Mouse (Mus musculus): ENCODE data around the gene Acss2.
"Not testable (repeated sequence)": the region's sequence is repeated elsewhere in the genome, so short reads cannot be mapped to it uniquely, and the experiment has no call there.

Gene Acss2

GRCm38 (mm10) chr2:155537761-155538462 is 20.2 kb downstream of the Acss2 start:
- in situ Hi-C loops (cut with MboI, MseI): no loop called here

- in situ Hi-C loops (cut with MboI, MseI): not testable (repeated sequence)
Measured at GRCm38 (mm10) chr2:155538463-155539057, 20.8 kb downstream of the Acss2 start.

GRCm38 (mm10) chr2:155539696-155540095 is 21.9 kb downstream of the Acss2 start:
- in situ Hi-C loops (cut with MboI, MseI): no loop called here

DNA sequence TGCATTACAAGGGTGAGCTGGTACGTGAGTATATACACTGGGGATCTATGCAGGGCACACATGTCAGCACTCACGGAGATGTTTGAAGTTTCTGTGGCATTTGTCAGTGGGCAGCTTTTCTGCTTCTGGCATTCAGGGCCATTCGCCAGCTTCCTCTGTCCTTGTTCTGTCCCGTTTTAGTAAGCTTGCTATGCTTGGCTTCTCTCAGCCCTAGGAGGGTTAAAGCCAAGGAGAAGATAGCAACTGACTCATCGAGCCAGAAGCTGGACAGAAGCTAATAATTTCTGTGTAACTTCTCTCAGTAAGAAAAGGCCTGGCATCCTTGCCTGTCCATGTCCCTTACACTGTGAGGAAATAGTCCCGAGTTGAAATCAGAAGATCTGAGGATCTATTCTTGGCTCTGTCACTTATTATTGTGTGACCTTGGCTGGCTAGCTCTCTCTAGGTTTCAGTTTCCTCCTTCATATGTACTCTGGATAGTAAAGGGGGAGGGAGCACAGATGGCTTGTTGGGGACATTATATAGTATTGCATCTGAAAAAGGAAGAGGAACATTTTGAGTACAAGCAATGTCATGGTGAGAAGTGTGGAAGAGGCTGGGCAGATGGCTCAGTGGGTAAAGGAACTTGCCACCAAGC is 23.2 kb downstream of the Acss2 start:
- in situ Hi-C loops (cut with MboI, MseI): no loop called here

DNA sequence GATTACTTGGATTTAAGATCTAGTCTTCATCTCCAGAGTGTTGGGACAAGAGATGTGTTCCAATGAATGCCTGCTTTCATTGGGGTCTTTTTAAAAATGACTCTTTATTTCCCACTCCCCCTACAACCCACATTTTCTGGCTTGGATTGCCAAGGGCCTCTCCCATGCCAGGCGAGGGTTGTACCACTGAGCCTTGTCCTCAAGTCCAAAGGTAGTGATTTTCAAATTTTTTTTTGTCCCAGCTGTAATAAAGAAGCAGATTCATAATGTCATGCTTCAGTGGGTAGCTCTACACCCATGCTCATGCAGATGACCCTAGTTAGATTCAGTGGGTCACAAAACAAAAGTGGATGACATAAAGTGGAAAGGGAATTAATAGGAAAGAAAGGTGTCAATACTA is 29.2 kb downstream of the Acss2 start:
- in situ Hi-C loops (cut with MboI, MseI): no loop called here

- in situ Hi-C loops (cut with MboI, MseI): no loop called here
Measured at GRCm38 (mm10) chr2:155552336-155552735, 34.6 kb downstream of the Acss2 start.

DNA sequence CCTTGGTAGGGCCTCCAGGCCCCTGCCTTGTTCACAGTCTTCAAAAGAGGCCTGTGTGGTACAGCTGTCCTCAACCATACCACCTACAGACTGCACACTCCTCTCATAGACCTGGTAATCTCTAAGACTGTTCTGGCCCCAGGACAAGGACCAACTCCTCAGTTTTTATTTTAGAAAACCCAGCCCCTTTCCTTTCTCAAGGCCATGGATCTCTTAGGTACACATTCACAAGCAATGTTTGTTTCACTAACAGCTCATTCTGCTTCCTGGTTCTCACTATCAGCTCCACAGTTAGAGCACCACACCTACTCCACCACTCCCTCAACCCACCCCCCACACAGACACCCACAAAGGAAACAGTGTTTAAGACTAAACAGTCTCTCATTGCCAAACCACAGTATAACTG is 35.2 kb downstream of the Acss2 start:
- in situ Hi-C loops (cut with MboI, MseI): no loop called here

DNA sequence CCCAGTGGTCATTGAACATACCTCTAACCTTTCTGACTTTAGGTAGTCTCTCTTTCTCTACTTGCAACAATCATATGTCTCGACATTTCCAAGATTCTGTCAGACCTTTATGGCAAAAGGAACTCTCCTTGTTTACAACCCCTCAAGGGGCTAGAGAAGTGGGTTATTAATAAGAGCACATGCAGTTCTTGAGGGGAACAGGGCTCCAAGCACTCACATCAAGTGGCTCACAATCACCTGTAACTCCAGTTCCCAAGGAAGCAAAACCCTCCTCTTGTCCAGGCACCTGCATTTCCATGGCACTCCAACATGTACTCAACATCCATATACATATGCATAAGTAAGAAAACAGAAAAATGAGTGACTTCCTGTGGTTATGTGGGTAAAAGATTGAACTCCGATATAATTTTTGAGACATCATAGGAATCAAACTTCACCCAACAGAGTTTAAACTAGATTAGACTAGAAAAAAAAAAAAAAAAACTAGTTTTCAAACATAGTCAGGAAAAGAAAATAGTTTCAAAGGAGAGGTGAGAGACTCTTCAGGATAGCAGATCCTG is 36.8 kb downstream of the Acss2 start:
- in situ Hi-C loops (cut with MboI, MseI): no loop called here

DNA sequence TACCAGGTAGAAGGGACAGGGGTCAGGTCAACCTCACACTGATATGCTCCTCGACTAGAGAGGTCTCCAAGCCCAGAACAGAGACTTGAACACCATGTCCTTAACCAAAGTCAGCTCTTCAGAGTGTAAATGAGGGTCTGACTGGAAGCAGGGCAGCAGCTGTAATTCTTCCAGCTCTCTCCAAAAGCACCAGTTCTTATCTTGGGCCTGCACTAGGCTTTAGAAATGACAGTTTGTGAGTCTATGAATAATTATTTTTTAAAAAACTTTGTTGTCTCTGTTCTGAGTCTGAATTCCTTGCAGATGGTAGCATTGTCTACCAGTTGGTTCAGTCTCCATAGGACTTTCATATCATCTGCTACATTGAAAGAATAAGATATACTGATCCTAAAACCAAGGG is 44.5 kb downstream of the Acss2 start:
- in situ Hi-C loops (cut with MboI, MseI): no loop called here

DNA sequence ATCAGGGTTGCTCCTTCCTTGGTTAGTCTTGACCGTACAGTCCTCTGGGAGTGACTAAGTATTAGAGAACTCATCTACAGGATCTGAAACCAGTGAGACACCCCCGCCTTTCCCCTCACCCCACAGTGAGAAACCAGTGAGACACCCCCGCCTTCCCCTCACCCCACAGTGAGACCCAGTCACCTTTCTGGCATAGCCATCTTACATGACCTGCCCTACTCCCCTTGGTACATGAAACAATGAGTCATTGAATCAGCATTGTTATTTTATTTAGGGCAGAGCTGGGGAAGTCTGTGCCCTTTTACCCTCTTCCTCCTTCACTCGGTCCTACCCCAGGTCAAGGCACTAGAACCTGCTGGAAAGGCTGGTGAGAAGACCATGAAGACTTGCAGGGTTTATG is 45.2 kb downstream of the Acss2 start:
- in situ Hi-C loops (cut with MboI, MseI): no loop called here

DNA sequence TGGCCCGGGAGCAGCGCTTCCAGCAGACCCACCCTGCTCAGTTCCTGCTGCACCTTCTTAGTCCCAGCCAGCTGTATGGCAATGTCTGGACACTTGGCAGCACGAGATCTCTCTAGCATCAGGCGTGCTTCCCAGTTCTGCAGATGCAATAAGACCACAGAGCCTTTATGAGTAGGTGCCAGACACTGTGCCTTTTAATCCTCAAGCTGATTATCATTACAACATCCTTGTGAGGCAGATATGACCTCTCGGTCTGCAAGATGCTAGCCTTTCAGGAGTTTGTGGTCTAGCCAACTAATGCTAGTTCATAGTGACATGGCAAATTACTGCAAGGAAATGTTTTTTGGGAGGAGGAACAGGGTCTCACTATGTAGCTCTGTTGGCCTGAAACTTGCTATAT is 50.0 kb downstream of the Acss2 start:
- in situ Hi-C loops (cut with MboI, MseI): no loop called here

DNA sequence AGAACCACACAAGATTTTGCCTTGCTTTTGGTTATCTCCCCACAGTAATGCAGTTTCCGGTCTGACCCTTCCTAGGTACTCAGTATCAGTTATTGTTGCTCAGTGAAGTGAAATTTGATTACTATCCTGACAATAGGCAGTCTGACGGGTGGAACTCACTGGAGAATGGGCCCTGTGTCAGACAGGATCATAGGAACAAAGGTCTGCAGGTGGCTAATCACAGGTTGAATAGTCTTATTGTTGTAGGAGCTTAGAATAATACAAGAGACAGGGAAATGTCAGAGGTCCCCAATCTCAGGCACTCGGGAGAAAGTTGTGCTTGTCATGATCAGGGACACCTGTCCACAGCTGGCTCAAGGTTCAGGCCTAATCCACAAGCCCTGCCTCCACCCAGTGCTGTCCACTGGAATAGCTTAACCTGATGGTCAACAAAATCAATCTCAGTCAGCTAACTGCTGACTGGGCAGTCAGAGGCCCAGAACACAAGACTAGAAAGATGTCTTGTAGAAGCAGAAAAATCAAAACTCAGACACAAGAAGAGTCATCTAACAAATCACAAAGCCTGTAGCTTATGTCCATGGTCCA is 51.6 kb downstream of the Acss2 start:
- in situ Hi-C loops (cut with MboI, MseI): no loop called here

- in situ Hi-C loops (cut with MboI, MseI): no loop called here
Measured at GRCm38 (mm10) chr2:155573001-155573400, 55.3 kb downstream of the Acss2 start.

DNA sequence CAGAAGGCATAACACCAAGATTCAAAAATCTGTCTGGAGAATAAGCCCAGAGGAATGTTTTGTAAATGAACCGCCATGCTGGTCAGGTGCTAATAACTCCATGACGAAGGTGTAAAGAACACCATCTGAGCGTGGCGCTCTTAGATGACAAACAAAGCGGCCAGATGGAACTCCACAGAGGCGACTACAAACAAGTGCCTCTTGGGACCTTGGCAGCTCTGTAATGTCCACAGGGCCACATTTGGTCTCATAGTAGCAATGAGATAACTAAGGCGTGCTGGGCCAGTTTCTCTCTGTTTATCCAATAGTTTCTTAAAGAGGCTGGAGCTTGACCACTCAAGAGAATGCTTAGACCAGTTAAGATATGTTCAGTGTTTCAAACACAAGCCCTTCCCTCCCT is 56.2 kb downstream of the Acss2 start:
- in situ Hi-C loops (cut with MboI, MseI): no loop called here

DNA sequence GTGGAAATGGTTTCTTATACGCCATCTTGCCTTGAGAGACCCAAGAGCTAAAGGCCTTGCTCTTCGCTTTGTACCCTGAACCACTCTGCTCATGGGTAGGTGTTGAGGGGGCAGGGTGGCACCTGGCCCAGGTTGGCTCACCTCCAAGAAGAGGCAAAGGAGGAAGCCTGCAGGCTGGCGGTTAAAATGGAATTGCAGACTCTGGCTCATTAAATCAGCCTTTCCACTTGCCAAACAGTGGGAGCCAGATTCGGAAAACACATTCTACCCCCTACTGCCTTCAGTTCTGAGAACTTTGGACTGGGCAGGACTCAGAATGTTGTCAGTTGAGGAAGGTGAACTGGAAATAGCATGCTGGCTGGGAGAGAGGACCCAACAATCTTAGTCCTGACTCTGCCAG is 57.0 kb downstream of the Acss2 start:
- in situ Hi-C loops (cut with MboI, MseI): no loop called here

DNA sequence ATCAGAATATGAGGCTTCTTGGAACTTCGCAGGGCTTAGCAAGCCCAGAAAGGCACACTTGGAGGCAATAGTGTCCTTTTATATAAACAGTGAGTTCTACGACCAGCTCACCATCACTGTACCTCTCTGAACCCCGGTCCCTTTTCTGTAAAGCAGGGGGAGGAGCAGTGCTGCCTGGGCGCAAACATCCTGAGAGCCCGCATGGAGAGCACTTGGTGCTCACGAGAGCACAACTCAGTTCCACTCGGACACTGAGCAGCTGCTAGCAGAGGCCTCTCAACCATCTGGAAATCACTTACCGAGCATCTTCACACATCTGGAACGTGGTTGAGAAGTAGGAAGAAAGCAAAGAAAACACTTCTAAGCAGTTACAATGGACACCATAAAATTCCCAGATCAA is 58.9 kb downstream of the Acss2 start:
- in situ Hi-C loops (cut with MboI, MseI): no loop called here

DNA sequence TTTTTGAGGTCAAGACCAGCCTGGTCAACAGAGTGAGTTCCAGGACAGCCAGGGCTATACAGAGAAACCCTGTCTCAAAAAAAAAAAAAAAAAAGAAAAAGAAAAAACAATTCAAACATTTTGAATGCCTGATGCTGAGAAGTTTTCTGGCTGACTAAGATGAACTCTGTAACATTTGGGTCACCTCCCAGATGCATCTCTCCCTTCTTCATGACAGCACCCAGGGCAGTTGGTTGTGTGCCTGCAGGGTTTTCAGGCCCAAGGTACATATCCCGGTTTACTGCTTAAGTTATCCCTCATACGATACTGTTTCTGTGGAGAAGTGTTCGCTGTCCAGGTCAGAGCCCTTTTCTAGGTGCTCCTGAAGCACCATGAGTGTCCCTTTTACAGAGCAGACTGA is 62.6 kb downstream of the Acss2 start:
- in situ Hi-C loops (cut with MboI, MseI): loop anchor here (10.0 kb wide), 1 partner anchor 66 kb away; the partner anchor contains the start of genes Acss2 and Ggt7

DNA sequence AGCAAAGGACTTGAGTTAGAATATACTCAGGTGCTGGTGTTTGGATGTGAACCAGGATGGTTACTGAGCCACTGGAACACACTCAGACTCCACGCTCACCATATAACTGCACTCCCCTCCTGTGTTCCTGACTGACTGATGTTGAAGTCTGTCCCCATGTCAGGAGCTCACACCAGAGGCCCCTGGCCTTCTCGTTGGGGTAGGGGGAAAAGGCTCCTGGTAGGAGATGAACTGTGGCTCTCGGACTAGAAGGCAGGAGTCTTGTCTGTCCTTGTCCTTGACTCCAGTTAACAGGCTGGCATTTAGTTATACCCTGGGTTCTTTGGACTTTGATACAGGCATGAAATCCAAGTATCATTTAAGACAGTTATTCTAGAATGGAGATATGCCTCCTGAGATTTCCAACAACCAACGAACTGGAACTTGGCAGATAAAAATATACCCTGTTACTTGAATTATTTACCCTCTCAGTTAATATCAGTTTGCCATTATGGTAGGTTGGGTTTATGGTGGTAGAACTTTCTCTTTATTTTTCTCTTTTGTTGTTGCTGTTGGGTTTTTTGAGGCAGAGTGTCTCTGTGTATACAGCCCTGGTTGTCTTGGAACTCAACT is 64.7 kb downstream of the Acss2 start:
- in situ Hi-C loops (cut with MboI, MseI): loop anchor here (10.0 kb wide), 1 partner anchor 68 kb away; the partner anchor contains the start of genes Acss2 and Ggt7

DNA sequence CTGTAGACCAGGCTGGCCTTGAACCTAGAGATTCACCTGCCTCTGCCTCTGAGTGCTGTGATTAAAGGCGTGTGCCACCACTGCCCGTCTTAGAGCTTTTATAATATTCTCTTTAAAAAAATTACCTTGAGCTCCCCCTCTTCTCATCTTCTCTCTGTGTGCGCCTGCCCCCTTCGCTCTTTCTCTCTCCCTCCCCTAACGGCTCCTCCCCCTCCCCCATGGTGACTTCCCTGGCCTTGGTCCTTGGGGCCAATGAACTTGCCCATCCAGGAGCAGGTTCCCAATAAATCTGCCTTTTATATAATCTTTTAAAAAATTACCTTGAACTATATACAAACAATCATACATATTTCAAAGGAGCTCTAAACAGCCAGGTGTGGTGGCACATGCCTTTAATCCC is 65.2 kb downstream of the Acss2 start:
- in situ Hi-C loops (cut with MboI, MseI): loop anchor here (10.0 kb wide), 1 partner anchor 68 kb away; the partner anchor contains the start of genes Acss2 and Ggt7

- in situ Hi-C loops (cut with MboI, MseI): loop anchor here (10.0 kb wide), 1 partner anchor 69 kb away; the partner anchor contains the start of genes Acss2 and Ggt7
Measured at GRCm38 (mm10) chr2:155583927-155584530, 66.3 kb downstream of the Acss2 start.

GRCm38 (mm10) chr2:155585082-155585481 is 67.3 kb downstream of the Acss2 start:
- in situ Hi-C loops (cut with MboI, MseI): loop anchor here (10.0 kb wide), 1 partner anchor 70 kb away; the partner anchor contains the start of genes Acss2 and Ggt7

All from T-helper 2 cell (primary cell).